Mouse (Mus musculus): Measurements from ENCODE around the gene Il11ra1. TPM values are rescaled to one million over a fixed set of nuclear protein-coding genes. Genes with fewer than 3 reads are reported as not detected.
"Not testable (repeated sequence)": the region's sequence is repeated elsewhere in the genome, so short reads cannot be mapped to it uniquely, and the experiment has no call there.

The Il11ra1 gene
- total RNA-seq (2014; rRNA removed) (24.4 and 41.9 TPM in 2 replicates), polyA plus RNA-seq (2015; fragmentation: Nextera tagmentation; extraction: Ambion mirVana) (47.4 and 49.8 TPM in 2 replicates)

GRCm38 (mm10) chr4:41699783-41700182, at the start of gene Il11ra1:
Il11ra1 (plus strand) TSS chr4:41699989.
- H3K27me3 ChIP-seq (ENCODE audit: insufficient read depth, low read length); ATAC-seq; H3K9me3 ChIP-seq (ENCODE audit: low read length); H3K27ac ChIP-seq; H3K4me2 ChIP-seq (ENCODE audit: low read depth, low read length); DNase-seq (ENCODE audit: low spot score); H3K4me1 ChIP-seq (ENCODE audit: insufficient read depth, low read length); H3K9ac ChIP-seq (replicated peaks; ENCODE audit: low read length); H3K36me3 ChIP-seq (ENCODE audit: insufficient read depth, low read length); H3K4me3 ChIP-seq (ENCODE audit: low read length): not testable (repeated sequence)
- 76% methylated on average over 9 of the region's 10 CpGs for WGBS

DNA sequence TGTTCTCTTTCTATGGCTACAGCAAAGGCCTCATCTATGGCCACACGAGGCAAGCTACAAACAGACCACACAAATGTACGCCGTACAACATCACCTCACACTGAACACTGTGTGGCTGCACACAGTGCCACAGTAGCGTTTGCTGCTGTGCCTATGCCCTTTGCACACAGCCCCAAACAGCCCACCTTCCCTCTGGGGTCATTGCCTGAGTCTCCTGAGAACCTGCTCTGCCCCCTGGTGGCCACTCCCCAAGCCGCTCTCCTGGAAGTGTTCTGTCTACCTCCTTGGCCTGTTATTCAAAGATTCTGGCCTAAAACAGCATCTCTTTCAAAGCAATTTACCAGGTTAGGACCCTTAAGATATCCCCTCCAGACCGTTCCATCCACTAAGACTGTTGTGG, 46.5 kb upstream of the Il11ra1 start:
- no peak overlapping the region for H3K9ac ChIP-seq (replicated peaks; ENCODE audit: low read length)
- no peaks in the 10 kb centered on the region for H3K27me3 ChIP-seq (ENCODE audit: insufficient read depth, low read length)
- no peak overlapping the region for H3K4me3 ChIP-seq (ENCODE audit: low read length)
- H3K27ac ChIP-seq: no peak overlapping the region
- H3K4me2 ChIP-seq (ENCODE audit: low read depth, low read length): no peak overlapping the region
- H3K9me3 ChIP-seq (ENCODE audit: low read length): no peaks in the 10 kb centered on the region
- TF ChIP-seq CTCF (IDR thresholded peaks at IDR 0.05; ENCODE audit: low read depth): peak; percentile 89
- WGBS: 41% methylated on average over 6 of the region's 6 CpGs
- DNase-seq (ENCODE audit: low spot score): peak; percentile 83
- peak; percentile 75 for ATAC-seq
- no peaks in the 10 kb centered on the region for H3K4me1 ChIP-seq (ENCODE audit: insufficient read depth, low read length)
- H3K36me3 ChIP-seq (ENCODE audit: insufficient read depth, low read length): peaks cover 13% of the 10 kb centered on the region; the same call in 1 of the 2 replicates

- no peak overlapping the region for H3K27ac ChIP-seq
- no peak overlapping the region for H3K4me3 ChIP-seq (ENCODE audit: low read length)
- TF ChIP-seq CTCF (IDR thresholded peaks at IDR 0.05; ENCODE audit: low read depth): no peak
- no peaks in the 10 kb centered on the region for H3K27me3 ChIP-seq (ENCODE audit: insufficient read depth, low read length)
- no peak for ATAC-seq
- no peak overlapping the region for H3K9ac ChIP-seq (replicated peaks; ENCODE audit: low read length)
- H3K9me3 ChIP-seq (ENCODE audit: low read length): no peaks in the 10 kb centered on the region
- no peaks in the 10 kb centered on the region for H3K4me1 ChIP-seq (ENCODE audit: insufficient read depth, low read length)
- peaks cover 13% of the 10 kb centered on the region; the same call in 1 of the 2 replicates for H3K36me3 ChIP-seq (ENCODE audit: insufficient read depth, low read length)
- H3K4me2 ChIP-seq (ENCODE audit: low read depth, low read length): no peak overlapping the region
- WGBS: 61% methylated on average over 6 of the region's 6 CpGs
- no peak for DNase-seq (ENCODE audit: low spot score)
Observed at GRCm38 (mm10) chr4:41653730-41654129, 46.1 kb upstream of the Il11ra1 start.

DNA sequence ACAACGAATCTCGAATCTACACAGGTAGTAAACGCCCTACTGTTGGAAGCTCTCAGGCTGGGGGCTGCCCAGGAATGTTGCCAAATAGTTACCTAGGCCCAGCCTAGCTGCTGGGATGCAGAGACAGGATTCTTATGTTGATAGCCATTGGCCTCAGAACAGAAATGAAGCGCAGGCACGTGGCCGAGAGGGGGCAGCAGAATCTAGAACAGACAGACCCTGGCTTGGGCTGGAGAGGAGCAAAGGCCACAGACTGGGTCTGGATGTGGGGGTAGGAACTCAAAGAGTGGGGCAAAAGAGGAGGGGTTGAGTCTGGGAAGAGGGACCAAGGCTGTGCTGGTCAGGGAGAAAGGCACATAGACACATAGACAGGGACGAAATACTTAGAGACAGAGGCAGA, 45.6 kb upstream of the Il11ra1 start:
- no peaks in the 10 kb centered on the region for H3K4me1 ChIP-seq (ENCODE audit: insufficient read depth, low read length)
- DNase-seq (ENCODE audit: low spot score) (peak; percentile 71), ATAC-seq (peak; percentile 46)
- no peaks in the 10 kb centered on the region for H3K9me3 ChIP-seq (ENCODE audit: low read length)
- H3K4me2 ChIP-seq (ENCODE audit: low read depth, low read length): no peak overlapping the region
- peak; percentile 76 for TF ChIP-seq CTCF (IDR thresholded peaks at IDR 0.05; ENCODE audit: low read depth)
- WGBS: 13% methylated on average over 7 of the region's 7 CpGs
- no peak overlapping the region for H3K27ac ChIP-seq
- no peaks in the 10 kb centered on the region for H3K27me3 ChIP-seq (ENCODE audit: insufficient read depth, low read length)
- H3K9ac ChIP-seq (replicated peaks; ENCODE audit: low read length): no peak overlapping the region
- no peak overlapping the region for H3K4me3 ChIP-seq (ENCODE audit: low read length)
- H3K36me3 ChIP-seq (ENCODE audit: insufficient read depth, low read length): peaks cover 13% of the 10 kb centered on the region; the same call in 1 of the 2 replicates

GRCm38 (mm10) chr4:41655525-41655924, 44.3 kb upstream of the Il11ra1 start:
- no peak overlapping the region for H3K4me2 ChIP-seq (ENCODE audit: low read depth, low read length)
- peaks cover 13% of the 10 kb centered on the region; the same call in 1 of the 2 replicates for H3K36me3 ChIP-seq (ENCODE audit: insufficient read depth, low read length)
- ATAC-seq: no peak
- DNase-seq (ENCODE audit: low spot score): no peak
- no peak for TF ChIP-seq CTCF (IDR thresholded peaks at IDR 0.05; ENCODE audit: low read depth)
- no peaks in the 10 kb centered on the region for H3K4me1 ChIP-seq (ENCODE audit: insufficient read depth, low read length)
- H3K27me3 ChIP-seq (ENCODE audit: insufficient read depth, low read length): no peaks in the 10 kb centered on the region
- no peaks in the 10 kb centered on the region for H3K9me3 ChIP-seq (ENCODE audit: low read length)
- H3K4me3 ChIP-seq (ENCODE audit: low read length): no peak overlapping the region
- WGBS: 95% methylated on average over 2 of the region's 2 CpGs
- no peak overlapping the region for H3K27ac ChIP-seq
- H3K9ac ChIP-seq (replicated peaks; ENCODE audit: low read length): no peak overlapping the region

- Histone ChIP-seq H3K4me2 (ENCODE audit: low read depth, low read length) (no peak overlapping the region), H3K27ac (no peak overlapping the region), H3K4me1 (ENCODE audit: insufficient read depth, low read length) (no peaks in the 10 kb centered on the region), H3K27me3 (ENCODE audit: insufficient read depth, low read length) (no peaks in the 10 kb centered on the region), H3K9ac (replicated peaks; ENCODE audit: low read length) (no peak overlapping the region), H3K4me3 (ENCODE audit: low read length) (no peak overlapping the region), H3K9me3 (ENCODE audit: low read length) (no peaks in the 10 kb centered on the region), H3K36me3 (ENCODE audit: insufficient read depth, low read length) (peaks cover 13% of the 10 kb centered on the region; the same call in 1 of the 2 replicates)
- no peak for DNase-seq (ENCODE audit: low spot score)
- WGBS: 30% methylated on average over 25 of the region's 25 CpGs
- no peak for TF ChIP-seq CTCF (IDR thresholded peaks at IDR 0.05; ENCODE audit: low read depth)
- ATAC-seq: 0 out of 2 replicates have a peak, but pooled peaks have one; percentile 12
Observed at GRCm38 (mm10) chr4:41658566-41659384, 41.0 kb upstream of the Il11ra1 start.

DNA sequence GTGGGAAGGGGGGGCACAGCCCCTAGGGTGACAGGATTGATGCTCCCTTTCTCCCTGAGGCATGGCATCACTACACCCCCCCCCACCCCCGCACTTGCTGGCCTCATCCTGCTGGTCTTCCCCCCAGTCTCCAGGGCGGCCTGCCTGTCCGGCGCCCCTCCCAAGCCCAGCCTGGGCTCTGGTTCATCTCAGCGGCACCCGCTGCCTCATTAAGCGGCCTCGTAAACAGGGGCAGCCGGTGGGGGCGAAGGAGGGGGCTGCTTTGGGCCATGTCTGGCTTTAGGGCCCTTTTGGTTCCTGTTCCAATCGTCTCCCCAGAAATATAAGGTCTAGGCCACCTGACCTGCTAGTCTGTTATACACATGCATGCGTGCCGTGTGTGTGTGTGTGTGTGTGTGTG, 40.2 kb upstream of the Il11ra1 start:
- 58% methylated on average over 12 of the region's 13 CpGs for WGBS
- H3K36me3 ChIP-seq (ENCODE audit: insufficient read depth, low read length): peaks cover 13% of the 10 kb centered on the region; the same call in 1 of the 2 replicates
- TF ChIP-seq CTCF (IDR thresholded peaks at IDR 0.05; ENCODE audit: low read depth): no peak
- H3K9me3 ChIP-seq (ENCODE audit: low read length): no peaks in the 10 kb centered on the region
- no peak for DNase-seq (ENCODE audit: low spot score)
- H3K9ac ChIP-seq (replicated peaks; ENCODE audit: low read length): no peak overlapping the region
- no peak overlapping the region for H3K27ac ChIP-seq
- ATAC-seq: no peak
- H3K4me1 ChIP-seq (ENCODE audit: insufficient read depth, low read length): no peaks in the 10 kb centered on the region
- no peak overlapping the region for H3K4me3 ChIP-seq (ENCODE audit: low read length)
- H3K27me3 ChIP-seq (ENCODE audit: insufficient read depth, low read length): no peaks in the 10 kb centered on the region
- no peak overlapping the region for H3K4me2 ChIP-seq (ENCODE audit: low read depth, low read length)
